Mouse (Mus musculus) MEL (cell line): Measurements from ENCODE around the gene Ric8b. TPM values are rescaled to one million over a fixed set of nuclear protein-coding genes. Genes with fewer than 3 reads are reported as not detected.
A peak's percentile ranks its signal among the peaks of the same experiment; 100 is the strongest.

Source experiments
- DNase-seq: peaks from one replicate; pipeline ENCODE4 v3.0.0; 2011; ENCODE audit warnings: low read depth, low spot score
- H3K27ac ChIP-seq: 2 replicates; pipeline ENCODE4 v1.5.1; 2012; ENCODE audit warnings: low read depth, mild to moderate bottlenecking, control low read depth, low read length, moderate library complexity; ENCODE audit not compliant: control insufficient read depth
- H3K27me3 ChIP-seq, 2 experiments: fragments of 150-350 bp in 1 of 2; sonication (generic) in 1 of 2; 2 replicates each; pipeline ENCODE4 v1.6.1; 2012; ENCODE audit warnings: low read length in 2 of 2, mild to moderate bottlenecking in 2 of 2, improper control_type of control experiment in 1 of 2, moderate library complexity in 1 of 2; ENCODE audit not compliant: insufficient read depth in 2 of 2, control insufficient read depth in 1 of 2
- H3K36me3 ChIP-seq, 2 experiments: 2 replicates each; pipeline ENCODE4 v1.6.1; 2012 to 2014; ENCODE audit warnings: low read length in 2 of 2, improper control_type of control experiment in 1 of 2, inconsistent platforms in 1 of 2, mild to moderate bottlenecking in 1 of 2; ENCODE audit not compliant: insufficient read depth in 2 of 2, control insufficient read depth in 1 of 2
- H3K4me1 ChIP-seq, 2 experiments: fragments of 150-350 bp in 1 of 2; sonication (generic) in 1 of 2; 2 replicates each; pipeline ENCODE4 v1.6.1; 2012; ENCODE audit warnings: low read length in 2 of 2, improper control_type of control experiment in 1 of 2, mild to moderate bottlenecking in 1 of 2; ENCODE audit not compliant: insufficient read depth in 2 of 2, control insufficient read depth in 1 of 2
- H3K4me3 ChIP-seq, 2 experiments: fragments of 150-350 bp in 1 of 2; sonication (generic) in 1 of 2; 2 replicates each; pipeline ENCODE4 v1.5.1; 2012; ENCODE audit warnings: low read depth in 2 of 2, low read length in 2 of 2, mild to moderate bottlenecking in 2 of 2, moderate library complexity in 2 of 2, control low read depth in 1 of 2, improper control_type of control experiment in 1 of 2; ENCODE audit not compliant: control insufficient read depth in 1 of 2, insufficient read depth in 1 of 2
- H3K79me2 ChIP-seq: 2 replicates; pipeline ENCODE4 v1.6.1; 2012; ENCODE audit warnings: mild to moderate bottlenecking, low read length, moderate library complexity; ENCODE audit not compliant: control insufficient read depth, poor library complexity, insufficient read depth
- H3K9ac ChIP-seq: 2 replicates; pipeline ENCODE4 v1.6.1; 2012; ENCODE audit warnings: low read depth, mild to moderate bottlenecking, control low read depth, low read length, moderate library complexity; ENCODE audit not compliant: control insufficient read depth, poor library complexity, severe bottlenecking
- H3K9me3 ChIP-seq: fragments of 150-350 bp; sonication (generic); replicated peaks from 2 replicates; pipeline ENCODE4 v1.6.1; 2012; ENCODE audit warnings: mild to moderate bottlenecking, low read length, improper control_type of control experiment, moderate library complexity; ENCODE audit not compliant: insufficient read depth
- CHD2 ChIP-seq: IDR thresholded peaks from 2 replicates; pipeline ENCODE4 v1.6.1; 2011; ENCODE audit warnings: low read length, improper control_type of control experiment
- CTCF ChIP-seq, 3 experiments: IDR thresholded peaks in 2 of 3; conservative IDR thresholded peaks in 1 of 3; 2 replicates each; pipeline ENCODE4 v1.5.1; 2011 to 2012; ENCODE audit warnings: low read length in 3 of 3, low read depth in 2 of 3, mild to moderate bottlenecking in 2 of 3, improper control_type of control experiment in 1 of 3, inconsistent platforms in 1 of 3, mixed read lengths in 1 of 3, moderate library complexity in 1 of 3; ENCODE audit not compliant: control insufficient read depth in 1 of 3, insufficient read depth in 1 of 3, poor library complexity in 1 of 3, severe bottlenecking in 1 of 3
- E2F4 ChIP-seq: IDR thresholded peaks from 2 replicates; pipeline ENCODE4 v1.6.1; 2011; ENCODE audit warnings: low read depth, low read length, improper control_type of control experiment, borderline replicate concordance
- ETS1 ChIP-seq: IDR thresholded peaks from 2 replicates; pipeline ENCODE4 v1.6.1; 2012; ENCODE audit warnings: low read depth, mild to moderate bottlenecking, inconsistent platforms, low read length, improper control_type of control experiment, moderate library complexity
- GABPA ChIP-seq: IDR thresholded peaks from 2 replicates; pipeline ENCODE4 v1.6.1; 2012; ENCODE audit warnings: low read depth, mild to moderate bottlenecking, inconsistent platforms, low read length, improper control_type of control experiment, moderate library complexity
- GATA1 ChIP-seq: IDR thresholded peaks from 2 replicates; pipeline ENCODE4 v1.6.1; 2011; ENCODE audit warnings: low read depth, low read length, improper control_type of control experiment
- JUND ChIP-seq: IDR thresholded peaks from 2 replicates; pipeline ENCODE4 v1.6.1; 2011; ENCODE audit warnings: low read depth, mild to moderate bottlenecking, improper control_type of control experiment, low read length
- MAFK ChIP-seq: IDR thresholded peaks from 2 replicates; pipeline ENCODE4 v1.6.1; 2011; ENCODE audit warnings: low read depth, mild to moderate bottlenecking, low read length, improper control_type of control experiment, borderline replicate concordance
- MAX ChIP-seq: IDR thresholded peaks from 2 replicates; pipeline ENCODE4 v1.6.1; 2011; ENCODE audit warnings: low read length, improper control_type of control experiment
- MAZ ChIP-seq: IDR thresholded peaks from 2 replicates; pipeline ENCODE4 v1.6.1; 2012; ENCODE audit warnings: low read depth, mild to moderate bottlenecking, inconsistent platforms, low read length, improper control_type of control experiment
- MEF2A ChIP-seq: IDR thresholded peaks from 2 replicates; pipeline ENCODE4 v1.6.1; 2014; ENCODE audit warnings: low read depth, mild to moderate bottlenecking, inconsistent platforms, low read length, improper control_type of control experiment; ENCODE audit not compliant: poor library complexity, insufficient replicate concordance, severe bottlenecking; ENCODE audit errors: extremely low read depth
- MYC ChIP-seq: IDR thresholded peaks from 2 replicates; pipeline ENCODE4 v1.6.1; 2011; ENCODE audit warnings: low read depth, mild to moderate bottlenecking, low read length, improper control_type of control experiment, moderate library complexity
- NRF1 ChIP-seq: IDR thresholded peaks from 2 replicates; pipeline ENCODE4 v1.6.1; 2014; ENCODE audit warnings: low read depth, mild to moderate bottlenecking, inconsistent platforms, low read length, improper control_type of control experiment, moderate library complexity; ENCODE audit not compliant: poor library complexity, insufficient read depth, severe bottlenecking
- POLR2A ChIP-seq, 2 experiments: IDR thresholded peaks; 2 replicates each; pipeline ENCODE4 v1.6.1; 2011 to 2012; ENCODE audit warnings: low read length in 2 of 2, mild to moderate bottlenecking in 2 of 2, control low read depth in 1 of 2, improper control_type of control experiment in 1 of 2, low read depth in 1 of 2, moderate library complexity in 1 of 2; ENCODE audit not compliant: control insufficient read depth in 1 of 2, insufficient read depth in 1 of 2, poor library complexity in 1 of 2
- POLR2AphosphoS2 ChIP-seq: IDR thresholded peaks from 2 replicates; pipeline ENCODE4 v1.6.1; 2011; ENCODE audit warnings: low read length, improper control_type of control experiment
- TBP ChIP-seq: IDR thresholded peaks from 2 replicates; pipeline ENCODE4 v1.8.0; 2011; ENCODE audit warnings: low read depth, low read length, improper control_type of control experiment
- TCF12 ChIP-seq: IDR thresholded peaks from 2 replicates; pipeline ENCODE4 v1.6.1; 2014; ENCODE audit warnings: low read depth, mild to moderate bottlenecking, inconsistent platforms, low read length, improper control_type of control experiment, moderate library complexity
- UBTF ChIP-seq: IDR thresholded peaks from 2 replicates; pipeline ENCODE4 v1.6.1; 2012; ENCODE audit warnings: low read depth, mild to moderate bottlenecking, inconsistent platforms, low read length, improper control_type of control experiment, moderate library complexity, borderline replicate concordance; ENCODE audit not compliant: insufficient read depth
- ZC3H11A ChIP-seq: IDR thresholded peaks from 2 replicates; pipeline ENCODE4 v1.6.1; 2012; ENCODE audit warnings: low read depth, mild to moderate bottlenecking, inconsistent platforms, low read length, improper control_type of control experiment
- polyA plus RNA-seq, 2 experiments: library from polyadenylated mRNA; stranded (reverse) in 1 of 2; unstranded in 1 of 2; fragments of >175 nt in 1 of 2; fragments of >200 nt in 1 of 2; gene quantifications; 2 replicates each; pipeline versions ENCODE4 v1.2.1 to v1.2.4; 2012; ENCODE audit warnings: low replicate concordance in 2 of 2, low read depth in 1 of 2; ENCODE audit not compliant: insufficient read length in 2 of 2, insufficient read depth in 1 of 2, missing spikeins in 1 of 2
- total RNA-seq: library from RNA; depleted of rRNA; stranded (reverse); fragments of 300-350 nt; gene quantifications from 2 replicates; pipeline ENCODE4 v1.2.3, GENCODE M21; 2012

Gene Ric8b
- total and polyA plus RNA-seq, 3 experiments, result 6.3 to 8.6 TPM; not detected in 1

DNA sequence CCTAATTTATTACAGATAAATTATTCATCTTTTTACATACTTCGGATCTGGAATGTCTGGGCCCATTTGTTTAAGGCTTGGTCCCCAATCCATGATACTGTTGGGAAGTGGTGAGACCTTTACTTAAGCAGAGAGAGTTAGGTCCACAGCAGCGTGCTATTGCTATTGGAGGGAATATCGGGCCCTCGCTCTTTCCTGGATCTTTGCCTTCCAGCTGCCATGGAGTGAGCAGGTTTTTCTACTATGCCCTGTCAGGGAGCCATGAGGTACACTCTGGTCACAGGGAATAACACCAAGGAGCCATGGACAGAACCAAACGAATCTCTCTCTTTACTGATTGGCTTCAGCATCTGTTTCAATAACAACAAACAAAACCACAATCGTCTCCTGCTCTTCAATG, 1.9 kb upstream of the Ric8b start:
- Histone ChIP-seq H3K36me3 (peaks cover 0 to 15% of the 10 kb centered on the region in 2 experiments; a peak in 2 of 4 replicates), H3K27ac (no peak overlapping the region), H3K4me3 (no peak overlapping the region), H3K27me3 (peaks cover 5 to 14% of the 10 kb centered on the region in 2 experiments; a peak in 3 of 4 replicates), H3K9me3 (no peaks in the 10 kb centered on the region), H3K4me1 (peaks cover 0 to 10% of the 10 kb centered on the region in 2 experiments; a peak in 1 of 4 replicates), H3K79me2 (peaks cover 19% of the 10 kb centered on the region), H3K9ac (no peak overlapping the region)
- no peak for TF ChIP-seq MEF2A
- no peak for TF ChIP-seq MAFK
- no peak for TF ChIP-seq TBP
- no peak for TF ChIP-seq GATA1
- TF ChIP-seq MAZ, result no peak
- DNase-seq, result no peak

GRCm38 (mm10) chr10:84917731-84918095, 297 bp downstream of the Ric8b start:
- Histone ChIP-seq H3K79me2 (peaks cover 22% of the 10 kb centered on the region), H3K27me3 (peaks cover 2 to 3% of the 10 kb centered on the region in 2 experiments; a peak in 3 of 4 replicates), H3K4me3 (peak overlapping the region; percentile 72 to 85), H3K27ac (peak overlapping the region; percentile 37)
- TF ChIP-seq MAX, result 0 out of 2 replicates have a peak, but pooled peaks have one; percentile 35
- peak; percentile 67 for TF ChIP-seq NRF1
- TF ChIP-seq CHD2, result no peak
- TF ChIP-seq, all 39 proteins: peak for 2
- peaks cover 0 to 10% of the 10 kb centered on the region in 2 experiments; a peak in 1 of 4 replicates for H3K4me1 ChIP-seq
- peak overlapping the region; percentile 92 for H3K9ac ChIP-seq
- peak; percentile 56 for DNase-seq
- H3K9me3 ChIP-seq, result no peaks in the 10 kb centered on the region
- H3K36me3 ChIP-seq, result peaks cover 0 to 15% of the 10 kb centered on the region in 2 experiments; a peak in 2 of 4 replicates

GRCm38 (mm10) chr10:84926336-84926735, 8.9 kb downstream of the Ric8b start:
- H3K27me3 ChIP-seq, result no peaks in the 10 kb centered on the region
- H3K9me3 ChIP-seq, result no peaks in the 10 kb centered on the region
- H3K36me3 ChIP-seq, result peaks cover 0 to 6% of the 10 kb centered on the region in 2 experiments; a peak in 2 of 4 replicates
- 0 out of 2 replicates have a peak, but pooled peaks cover 2% of the 10 kb centered on the region for H3K79me2 ChIP-seq
- no peaks in the 10 kb centered on the region; a peak in 1 of 4 replicates for H3K4me1 ChIP-seq
- TF ChIP-seq GABPA, result no peak
- TF ChIP-seq GATA1, result no peak
- no peak for TF ChIP-seq CTCF (IDR thresholded peaks at IDR 0.05 in 2 of 3, conservative IDR thresholded peaks at IDR 0.05 in 1 of 3; ENCODE audit: control insufficient read depth in 1 of 3, insufficient read depth in 1 of 3, low read depth in 2 of 3, low read length in 3 of 3, poor library complexity in 1 of 3, severe bottlenecking in 1 of 3)
- TF ChIP-seq UBTF, result no peak
- no peak for TF ChIP-seq TCF12
- no peak for TF ChIP-seq JUND
- no peak for TF ChIP-seq ZC3H11A
- TF ChIP-seq POLR2A (IDR thresholded peaks at IDR 0.05; ENCODE audit: control insufficient read depth in 1 of 2, insufficient read depth in 1 of 2, low read depth in 1 of 2, low read length in 2 of 2, poor library complexity in 1 of 2), result no peak
- TF ChIP-seq MAX, result no peak
- TF ChIP-seq E2F4, result no peak
- no peak for TF ChIP-seq POLR2AphosphoS2
- TF ChIP-seq MYC, result no peak
- no peak for TF ChIP-seq ETS1
- no peak for TF ChIP-seq MAZ
- no peak overlapping the region for H3K27ac ChIP-seq
- no peak for DNase-seq
- H3K4me3 ChIP-seq, result no peak overlapping the region
- H3K9ac ChIP-seq, result no peak overlapping the region
